Mouse (Mus musculus): ENCODE data around the gene Slc9a3r2. TPM values are rescaled to one million over a fixed set of nuclear protein-coding genes. Genes with fewer than 3 reads are reported as not detected.

The Slc9a3r2 gene
- polyA plus RNA-seq, 2 experiments, result 56.2 to 60.1 TPM

DNA sequence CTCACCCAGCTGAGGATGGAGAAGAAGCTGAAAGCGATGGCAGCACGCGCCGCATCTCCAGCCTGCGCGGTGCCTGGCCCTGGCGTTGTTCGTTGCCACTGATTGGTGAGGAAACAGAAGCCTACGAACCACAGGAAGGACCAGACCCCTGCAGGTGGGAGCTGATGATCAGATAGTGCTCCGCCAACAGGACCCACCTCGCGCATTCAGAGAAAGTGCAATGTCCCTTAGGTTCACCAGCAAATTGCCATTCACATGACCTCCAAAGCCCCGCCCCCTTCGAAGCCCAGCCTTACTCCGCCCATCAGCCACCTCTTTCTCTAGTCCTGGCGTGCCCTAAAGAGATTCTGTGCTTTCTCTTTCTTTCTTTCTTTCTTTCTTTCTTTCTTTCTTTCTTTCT is 36.4 kb upstream of the Slc9a3r2 start:
- Histone ChIP-seq H3K9ac (ENCODE audit: low read depth, low read length, severe bottlenecking) (no peak overlapping the region), H3K4me1 (ENCODE audit: control insufficient read depth, insufficient read depth, low read length) (peaks cover 8% of the 10 kb centered on the region), H3K9me3 (ENCODE audit: control insufficient read depth, low read length) (no peaks in the 10 kb centered on the region), H3K36me3 (ENCODE audit: control insufficient read depth, insufficient read depth, low read length) (peaks cover 8% of the 10 kb centered on the region), H3K27me3 (ENCODE audit: control insufficient read depth, insufficient read depth, low read length) (peaks cover 38% of the 10 kb centered on the region), H3K4me2 (replicated peaks; ENCODE audit: low read depth, low read length, severe bottlenecking) (0 out of 2 replicates have a peak overlapping the region, but pooled peaks have one; percentile 2), H3K27ac (replicated peaks; ENCODE audit: low read depth, low read length) (no peak overlapping the region), H3K4me3 (replicated peaks; ENCODE audit: low read length) (no peak overlapping the region)
- TF ChIP-seq POLR2A (IDR thresholded peaks at IDR 0.05; ENCODE audit: borderline replicate concordance, extremely low read depth, insufficient read depth, insufficient read length), result no peak
- no peak for ATAC-seq (ENCODE audit: low FRiP score, low read depth)
- 33% methylated on average over 16 of the region's 16 CpGs for WGBS
- DNase-seq (ENCODE audit: low spot score), result no peak

DNA sequence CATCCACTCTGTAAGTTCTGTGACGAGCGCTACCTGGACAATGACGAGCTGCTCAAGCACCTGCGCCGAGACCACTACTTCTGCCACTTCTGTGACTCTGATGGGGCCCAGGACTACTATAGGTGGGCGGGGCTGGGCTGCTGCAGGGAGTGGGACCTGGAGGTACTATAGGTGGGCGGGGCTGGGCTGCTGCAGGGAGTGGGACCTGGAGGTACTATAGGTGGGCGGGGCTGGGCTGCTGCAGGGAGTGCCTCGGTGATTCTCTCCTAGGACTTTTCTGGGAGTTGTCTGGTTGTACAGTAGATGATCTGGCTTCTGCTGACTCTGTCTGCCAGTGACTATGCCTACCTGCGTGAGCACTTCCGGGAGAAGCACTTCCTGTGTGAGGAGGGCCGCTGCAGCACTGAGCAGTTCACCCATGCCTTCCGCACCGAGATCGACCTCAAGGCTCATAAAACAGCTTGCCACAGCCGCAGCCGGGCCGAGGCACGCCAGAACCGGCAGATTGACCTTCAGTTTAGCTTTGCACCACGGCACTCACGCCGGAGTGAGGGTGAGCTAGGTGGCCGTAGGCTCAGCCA is 27.5 kb upstream of the Slc9a3r2 start:
- Histone ChIP-seq H3K4me3 (replicated peaks; ENCODE audit: low read length) (no peak overlapping the region), H3K4me1 (ENCODE audit: control insufficient read depth, insufficient read depth, low read length) (no peaks in the 10 kb centered on the region), H3K9me3 (ENCODE audit: control insufficient read depth, low read length) (no peaks in the 10 kb centered on the region), H3K27ac (replicated peaks; ENCODE audit: low read depth, low read length) (no peak overlapping the region), H3K36me3 (ENCODE audit: control insufficient read depth, insufficient read depth, low read length) (peaks cover 59% of the 10 kb centered on the region), H3K27me3 (ENCODE audit: control insufficient read depth, insufficient read depth, low read length) (no peaks in the 10 kb centered on the region), H3K9ac (ENCODE audit: low read depth, low read length, severe bottlenecking) (no peak overlapping the region), H3K4me2 (replicated peaks; ENCODE audit: low read depth, low read length, severe bottlenecking) (no peak overlapping the region)
- no peak for DNase-seq (ENCODE audit: low spot score)
- WGBS, result 88% methylated on average over 24 of the region's 24 CpGs
- TF ChIP-seq POLR2A (IDR thresholded peaks at IDR 0.05; ENCODE audit: borderline replicate concordance, extremely low read depth, insufficient read depth, insufficient read length), result no peak
- no peak for ATAC-seq (ENCODE audit: low FRiP score, low read depth)

DNA sequence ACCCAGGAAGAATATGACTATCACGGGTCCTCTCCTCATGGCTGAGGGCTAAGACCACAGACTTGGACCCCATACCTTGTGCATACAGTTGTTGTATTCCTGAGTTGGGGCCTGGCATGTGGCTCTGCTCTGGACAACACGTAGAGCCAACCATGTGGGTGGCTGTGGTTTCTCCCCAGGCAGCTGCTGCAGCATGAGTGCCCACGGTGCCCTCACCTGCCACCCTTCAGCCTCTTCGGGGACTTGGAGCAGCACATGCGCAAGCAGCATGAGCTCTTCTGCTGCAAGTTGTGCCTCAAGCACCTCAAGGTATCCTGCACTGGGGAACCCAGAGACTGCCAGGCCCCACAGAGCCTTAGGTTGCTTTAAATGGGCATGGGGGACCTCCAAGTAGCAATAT is 26.8 kb upstream of the Slc9a3r2 start:
- Histone ChIP-seq H3K4me2 (replicated peaks; ENCODE audit: low read depth, low read length, severe bottlenecking) (no peak overlapping the region), H3K4me3 (replicated peaks; ENCODE audit: low read length) (no peak overlapping the region), H3K27ac (replicated peaks; ENCODE audit: low read depth, low read length) (no peak overlapping the region), H3K9me3 (ENCODE audit: control insufficient read depth, low read length) (no peaks in the 10 kb centered on the region), H3K9ac (ENCODE audit: low read depth, low read length, severe bottlenecking) (no peak overlapping the region), H3K36me3 (ENCODE audit: control insufficient read depth, insufficient read depth, low read length) (peaks cover 53% of the 10 kb centered on the region), H3K27me3 (ENCODE audit: control insufficient read depth, insufficient read depth, low read length) (no peaks in the 10 kb centered on the region), H3K4me1 (ENCODE audit: control insufficient read depth, insufficient read depth, low read length) (peaks cover 5% of the 10 kb centered on the region)
- no peak for TF ChIP-seq POLR2A (IDR thresholded peaks at IDR 0.05; ENCODE audit: borderline replicate concordance, extremely low read depth, insufficient read depth, insufficient read length)
- DNase-seq (ENCODE audit: low spot score) (no peak), ATAC-seq (ENCODE audit: low FRiP score, low read depth) (no peak)
- 93% methylated on average over 5 of the region's 5 CpGs for WGBS

DNA sequence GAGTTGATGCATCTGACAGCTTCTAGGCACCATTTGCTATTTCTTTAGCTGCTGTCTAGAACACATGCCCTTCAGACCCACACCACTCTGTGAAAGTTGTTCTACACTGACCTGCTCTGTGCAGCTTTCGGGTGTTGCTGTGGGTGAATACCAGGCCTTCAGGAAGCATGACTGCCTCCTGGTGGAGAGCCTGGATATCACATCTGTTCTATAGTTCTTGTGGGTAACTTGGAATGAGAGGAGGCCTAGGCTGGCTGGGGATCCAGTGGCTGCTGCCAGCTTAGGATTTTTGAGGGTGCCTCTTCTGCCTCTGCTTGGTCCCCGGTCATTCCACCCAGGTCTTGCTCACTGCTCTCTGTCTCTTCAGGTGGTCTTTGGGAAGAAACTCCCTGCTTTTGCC is 26.1 kb upstream of the Slc9a3r2 start:
- peaks cover 12% of the 10 kb centered on the region for H3K4me1 ChIP-seq (ENCODE audit: control insufficient read depth, insufficient read depth, low read length)
- H3K9me3 ChIP-seq (ENCODE audit: control insufficient read depth, low read length), result no peaks in the 10 kb centered on the region
- H3K27ac ChIP-seq (replicated peaks; ENCODE audit: low read depth, low read length), result no peak overlapping the region
- no peak overlapping the region for H3K4me2 ChIP-seq (replicated peaks; ENCODE audit: low read depth, low read length, severe bottlenecking)
- no peak overlapping the region for H3K9ac ChIP-seq (ENCODE audit: low read depth, low read length, severe bottlenecking)
- no peak overlapping the region for H3K4me3 ChIP-seq (replicated peaks; ENCODE audit: low read length)
- H3K36me3 ChIP-seq (ENCODE audit: control insufficient read depth, insufficient read depth, low read length), result peaks cover 47% of the 10 kb centered on the region
- ATAC-seq (ENCODE audit: low FRiP score, low read depth) (no peak), DNase-seq (ENCODE audit: low spot score) (peak; percentile 61)
- no peaks in the 10 kb centered on the region for H3K27me3 ChIP-seq (ENCODE audit: control insufficient read depth, insufficient read depth, low read length)
- WGBS, result 74% methylated on average over 2 of the region's 2 CpGs
- no peak for TF ChIP-seq POLR2A (IDR thresholded peaks at IDR 0.05; ENCODE audit: borderline replicate concordance, extremely low read depth, insufficient read depth, insufficient read length)

DNA sequence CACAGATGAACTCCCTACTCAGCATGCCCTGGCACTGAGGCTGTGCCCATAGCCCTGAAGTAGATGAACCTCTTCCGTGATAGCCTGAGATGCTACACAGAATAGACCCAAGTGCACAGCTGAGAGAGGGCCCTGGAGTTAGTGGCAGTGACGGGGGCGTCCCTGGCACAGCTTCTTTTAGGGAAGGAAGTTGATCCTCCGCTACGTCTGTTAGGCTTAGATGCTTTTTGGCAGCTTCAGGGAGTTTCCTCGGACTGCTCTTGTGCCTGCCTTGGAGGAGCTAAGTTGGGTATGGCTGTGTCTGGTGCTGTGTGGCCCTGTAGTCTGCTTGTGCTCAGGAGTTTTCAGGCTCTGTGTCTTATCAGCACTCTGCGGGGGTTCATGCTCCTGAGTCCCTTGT is 24.1 kb upstream of the Slc9a3r2 start:
- ATAC-seq (ENCODE audit: low FRiP score, low read depth), result no peak
- Histone ChIP-seq H3K4me1 (ENCODE audit: control insufficient read depth, insufficient read depth, low read length) (peaks cover 21% of the 10 kb centered on the region), H3K4me3 (replicated peaks; ENCODE audit: low read length) (no peak overlapping the region), H3K9me3 (ENCODE audit: control insufficient read depth, low read length) (no peaks in the 10 kb centered on the region), H3K27me3 (ENCODE audit: control insufficient read depth, insufficient read depth, low read length) (no peaks in the 10 kb centered on the region), H3K9ac (ENCODE audit: low read depth, low read length, severe bottlenecking) (no peak overlapping the region), H3K36me3 (ENCODE audit: control insufficient read depth, insufficient read depth, low read length) (peaks cover 28% of the 10 kb centered on the region), H3K27ac (replicated peaks; ENCODE audit: low read depth, low read length) (no peak overlapping the region), H3K4me2 (replicated peaks; ENCODE audit: low read depth, low read length, severe bottlenecking) (no peak overlapping the region)
- no peak for DNase-seq (ENCODE audit: low spot score)
- no peak for TF ChIP-seq POLR2A (IDR thresholded peaks at IDR 0.05; ENCODE audit: borderline replicate concordance, extremely low read depth, insufficient read depth, insufficient read length)
- 85% methylated on average over 7 of the region's 7 CpGs for WGBS
